Mouse (Mus musculus) kidney, postnatal 10 days (tissue): Measurements from ENCODE around the gene Stk11.

Experiments used
- DNase-seq: peaks from one replicate; pipeline ENCODE4 v3.0.0; 2021; ENCODE audit warnings: mixed read lengths

Gene Stk11

DNA sequence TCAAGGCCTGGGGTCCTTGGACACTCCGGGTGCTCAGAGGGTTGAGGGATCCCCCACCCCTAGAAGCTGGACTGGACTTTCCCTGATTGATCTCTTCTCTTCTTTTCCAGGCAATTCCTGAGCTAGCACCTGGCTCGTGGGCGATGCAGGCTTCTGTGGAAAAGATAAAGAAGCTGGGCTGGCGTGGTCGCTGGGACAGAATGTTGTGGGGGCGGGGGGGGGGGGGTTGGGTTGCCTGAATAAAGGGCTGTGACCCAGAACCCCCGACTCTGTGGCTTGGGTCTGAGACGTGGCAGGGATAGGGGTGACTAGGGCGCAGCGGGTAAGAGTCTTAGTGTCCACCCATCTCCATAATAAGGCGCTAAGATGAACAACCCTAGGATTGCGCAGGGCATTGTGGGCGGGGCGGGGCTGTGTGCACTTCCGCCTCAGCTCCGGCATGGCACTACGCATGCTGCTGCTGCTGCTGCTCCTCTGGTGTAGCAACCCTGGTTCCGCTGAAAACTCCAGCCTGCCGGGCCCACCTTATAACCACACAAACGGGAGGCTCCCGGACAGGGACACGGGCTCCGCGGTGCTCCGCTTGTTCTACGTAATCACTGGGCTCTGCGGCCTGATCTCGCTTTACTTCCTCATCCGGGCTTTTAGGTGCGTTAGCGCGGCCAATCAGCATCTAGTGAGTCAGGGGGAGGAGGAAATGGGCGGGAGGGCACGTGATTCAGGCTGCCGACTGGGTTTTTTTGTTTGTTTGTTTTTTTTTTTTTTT is 57.1 kb downstream of the Stk11 start, which contains the start of gene 1600002K03Rik:
Gene 1600002K03Rik (plus strand): TSS at position 418 of the 766 bp plus-strand sequence.
- DNase-seq = peak; percentile 91

DNA sequence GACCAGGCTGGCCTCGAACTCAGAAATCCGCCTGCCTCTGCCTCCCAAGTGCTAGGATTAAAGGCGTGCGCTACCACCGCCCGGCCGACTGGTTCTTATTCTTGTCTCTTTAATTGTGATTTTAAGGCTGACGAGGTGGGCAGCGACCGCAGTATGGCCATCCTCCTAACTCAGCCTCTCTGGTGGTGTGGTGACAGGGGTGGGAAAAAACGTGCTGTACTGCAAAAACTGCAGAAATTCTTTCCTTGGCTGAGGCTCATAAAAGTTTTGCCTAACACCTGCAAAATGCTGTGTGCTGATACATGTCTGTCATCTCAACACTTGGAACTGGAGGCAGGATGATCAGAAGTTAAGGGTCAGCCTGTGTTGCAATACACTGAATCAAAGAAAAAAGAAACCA is 57.8 kb downstream of the Stk11 start:
- no peak for DNase-seq

DNA sequence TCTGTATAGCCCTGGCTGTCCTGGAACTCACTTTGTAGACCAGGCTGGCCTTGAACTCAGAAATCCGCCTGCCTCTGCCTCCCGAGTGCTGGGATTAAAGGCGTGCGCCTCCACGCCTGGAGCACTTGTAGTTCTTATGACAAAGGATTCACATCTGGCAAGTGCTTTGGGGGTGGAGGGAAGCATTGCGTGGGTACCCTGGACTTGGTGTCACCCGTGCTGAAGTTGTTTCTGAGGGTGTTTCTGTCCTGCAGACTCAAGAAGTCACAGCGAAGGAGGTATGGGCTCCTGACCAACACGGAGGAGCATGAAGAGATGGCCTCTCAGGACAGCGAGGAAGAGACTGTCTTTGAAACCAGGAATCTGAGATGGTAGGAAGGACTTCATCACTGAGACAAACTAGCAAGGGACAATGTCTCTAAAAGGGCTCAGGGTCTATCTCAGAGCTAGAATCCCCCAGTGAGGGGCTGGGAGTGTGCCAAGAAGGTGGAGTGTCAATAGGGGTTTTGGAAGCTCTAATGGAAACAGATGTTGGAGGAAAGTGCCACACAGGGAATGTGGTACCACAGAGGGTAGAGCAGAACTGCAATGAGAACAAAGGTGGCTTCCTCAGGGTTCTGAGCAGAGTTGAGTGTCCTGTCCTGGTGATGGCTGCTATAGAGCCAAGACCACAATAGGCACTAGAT is 58.5 kb downstream of the Stk11 start:
- no peak for DNase-seq

DNA sequence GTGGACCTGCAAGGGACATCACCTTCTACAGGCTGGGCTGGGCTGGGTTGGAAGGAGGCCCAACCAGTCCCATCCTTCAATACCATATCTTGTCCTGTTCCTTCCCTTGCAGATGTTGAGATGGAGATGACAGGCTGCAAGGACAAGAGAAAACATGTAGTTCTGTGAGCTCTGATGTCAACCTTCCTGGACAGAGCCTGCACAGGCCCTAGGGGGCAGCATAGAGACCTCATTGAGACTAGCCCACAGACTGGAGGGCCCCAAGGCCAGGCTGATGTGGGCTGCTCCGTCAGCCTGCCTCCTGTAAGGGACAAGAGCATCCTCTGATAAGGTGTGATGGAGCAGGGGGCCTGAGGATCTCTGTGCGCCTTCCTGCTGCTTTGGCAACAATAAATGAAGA is 59.1 kb downstream of the Stk11 start:
- peak; percentile 65 for DNase-seq

DNA sequence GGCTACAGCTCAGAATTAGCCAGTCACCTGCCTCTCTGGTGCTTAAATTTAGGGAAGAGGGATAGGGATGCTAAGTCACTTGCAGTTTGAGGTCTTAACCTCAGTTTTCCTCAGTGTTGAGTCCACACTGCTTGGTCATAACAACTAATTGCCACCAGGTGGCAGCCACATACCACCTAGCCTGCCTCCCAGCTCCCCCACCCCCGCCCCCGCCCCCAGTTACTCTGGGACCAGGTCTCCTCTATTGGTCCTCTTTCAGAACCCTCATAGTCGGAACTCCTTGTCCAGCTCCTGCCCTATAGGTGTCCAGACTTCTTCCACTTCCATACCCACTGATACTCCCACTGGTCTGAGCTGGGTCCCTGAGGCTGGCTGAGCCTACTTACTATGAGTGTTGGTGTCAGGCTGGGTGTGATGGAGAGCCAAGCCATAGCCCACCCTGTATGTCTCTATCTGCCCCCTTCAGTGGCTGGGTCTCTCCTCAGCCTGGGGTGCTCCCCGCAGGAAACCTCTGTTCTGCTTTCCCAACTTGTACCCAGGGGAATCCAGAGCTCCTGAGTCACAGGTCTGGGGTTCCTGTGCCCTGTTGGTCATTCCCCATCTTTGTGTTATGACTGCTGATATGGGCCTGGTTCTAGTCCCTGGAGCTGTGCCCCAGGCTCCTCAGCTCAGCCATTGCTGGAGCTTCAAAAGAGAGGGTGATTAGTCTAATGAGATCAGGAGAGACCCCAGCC is 60.1 kb downstream of the Stk11 start:
- peak; percentile 68 for DNase-seq

DNA sequence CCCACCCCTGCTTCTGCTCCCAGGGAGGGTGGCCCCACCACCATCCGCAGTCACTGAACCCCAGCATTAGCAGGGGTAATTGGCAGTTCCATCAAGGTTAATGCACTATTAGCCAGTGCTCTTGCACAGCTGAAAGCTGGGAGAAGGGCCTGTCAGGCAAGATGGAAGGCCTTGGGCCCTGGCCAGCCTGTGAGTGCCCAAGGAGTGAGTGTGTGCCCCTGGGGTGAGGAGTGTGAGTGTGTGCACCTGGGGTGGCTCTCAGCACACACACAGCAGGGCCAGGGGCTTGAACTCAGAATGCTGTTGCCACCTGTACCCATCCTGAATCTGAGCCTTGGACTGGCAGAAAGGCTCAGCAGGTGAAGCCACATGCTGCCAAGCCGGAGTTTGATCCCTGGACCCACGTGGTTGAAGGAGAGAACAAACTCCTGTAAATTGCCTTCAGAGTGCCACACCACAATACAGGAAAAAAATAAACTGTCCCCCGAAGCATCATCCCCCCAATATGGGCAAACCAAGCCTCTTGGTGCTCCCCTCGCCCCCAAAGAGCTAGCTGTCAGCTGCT is 60.7 kb downstream of the Stk11 start:
- DNase-seq = no peak

DNA sequence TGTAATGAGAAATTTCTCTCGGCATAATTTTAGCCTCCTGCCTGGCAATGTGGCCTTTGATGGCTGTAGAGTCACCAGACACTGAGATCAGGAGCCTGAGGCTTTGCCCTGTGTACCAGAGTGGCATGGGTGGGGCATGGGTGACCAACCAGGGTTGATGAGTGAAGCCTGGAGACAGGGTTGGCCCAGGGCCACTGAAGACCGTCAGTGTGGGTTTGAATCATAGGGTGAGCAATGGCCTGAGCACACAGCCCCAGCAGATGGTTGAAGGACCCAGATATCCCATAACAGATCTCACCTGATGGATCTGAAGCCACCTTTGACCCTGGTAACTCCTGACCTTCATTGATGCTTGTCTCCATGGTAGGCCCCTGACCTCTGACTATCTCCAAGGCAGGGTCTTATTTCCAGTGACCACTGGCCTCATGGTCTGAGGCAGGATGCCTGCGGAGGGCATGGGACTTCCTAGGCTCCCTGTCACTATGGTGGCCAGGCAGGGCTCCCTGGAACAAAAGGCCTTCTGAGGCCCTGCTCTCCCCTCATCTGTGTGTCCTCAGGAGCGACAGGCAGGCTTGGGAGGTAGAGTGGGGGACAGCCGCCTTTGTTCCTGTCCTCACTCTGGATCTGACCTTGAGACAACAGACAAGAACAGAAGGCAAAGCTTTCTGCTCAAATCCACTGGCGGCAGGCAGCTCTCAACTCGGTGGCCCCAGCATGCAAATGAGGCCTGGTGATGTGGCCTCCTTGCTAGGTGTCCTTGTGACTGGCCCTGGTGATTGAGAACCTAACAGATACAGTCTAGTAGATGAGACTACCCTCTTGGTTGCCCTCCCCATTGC is 62.1 kb downstream of the Stk11 start:
- no peak for DNase-seq

DNA sequence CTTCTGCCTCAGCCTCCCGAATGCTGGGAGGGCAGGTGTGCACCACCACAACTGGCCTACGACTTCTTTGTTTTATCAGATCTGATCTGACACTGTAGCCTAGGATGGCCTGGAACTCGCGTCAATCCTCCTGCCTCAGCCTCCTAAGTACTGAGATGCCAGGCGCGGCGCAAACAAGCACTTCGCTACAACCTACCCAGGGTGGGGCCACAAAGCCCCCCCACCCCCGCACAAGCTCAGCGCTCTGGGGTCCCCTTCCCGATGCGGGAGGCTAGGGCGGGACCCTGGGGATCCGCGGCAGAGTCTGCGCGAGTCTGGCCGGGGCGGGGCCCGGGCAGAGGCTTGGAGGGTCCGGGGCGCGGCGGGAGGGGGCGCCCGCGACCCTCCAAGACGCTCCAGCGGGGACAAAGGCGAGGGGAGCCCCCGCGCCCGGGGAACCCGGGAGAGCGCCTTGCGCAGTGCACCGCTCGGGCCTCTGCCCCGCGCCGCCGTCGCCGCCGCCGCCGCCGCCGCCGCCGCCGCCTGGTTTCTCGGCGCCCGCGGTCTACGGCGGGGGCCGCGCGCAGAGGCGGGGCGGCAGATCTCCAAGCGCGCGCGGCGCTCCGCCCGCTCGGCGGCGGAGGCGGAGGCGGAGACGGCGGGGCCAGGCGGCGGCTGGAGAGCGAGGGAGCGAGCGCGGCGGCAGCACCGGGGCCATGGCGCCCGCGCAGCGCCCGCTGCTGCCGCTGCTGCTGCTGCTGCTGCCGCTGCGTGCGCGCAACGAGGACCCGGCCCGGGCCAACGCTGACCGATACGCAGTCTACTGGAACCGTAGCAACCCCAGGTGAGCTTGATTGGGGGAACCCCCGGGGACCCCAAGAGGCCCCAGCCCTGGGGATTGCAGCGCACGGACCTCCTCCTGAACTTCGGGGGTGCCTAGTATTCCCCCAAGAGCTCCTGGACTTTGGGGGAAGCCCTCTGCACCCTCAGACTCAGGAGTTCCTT is 63.8 kb downstream of the Stk11 start, which contains the start of gene Efna2:
Gene Efna2 (plus strand): TSS at position 415 of the 984 bp plus-strand sequence.
- DNase-seq = peak; percentile 69
